Mouse (Mus musculus) liver, embryonic 11.5 days (tissue): ENCODE data around the gene Nt5c. TPM values are rescaled to one million over a fixed set of nuclear protein-coding genes. Genes with fewer than 3 reads are reported as not detected.
"Not testable (repeated sequence)": the region's sequence is repeated elsewhere in the genome, so short reads cannot be mapped to it uniquely, and the experiment has no call there.

Source experiments
- ATAC-seq: fragments of 200-750 bp; cut with Nextera tagmentation; replicated peaks from 2 replicates; pipeline ENCODE4 v1.8.0; 2017; ENCODE audit warnings: moderate number of reproducible peaks, mild to moderate bottlenecking, moderate TSS enrichment, moderate library complexity; ENCODE audit not compliant: low FRiP score
- DNase-seq: peaks from one replicate; pipeline ENCODE4 v3.0.0-alpha.2; 2017; ENCODE audit warnings: low spot score
- H3K27ac ChIP-seq: fragments of 300-500 bp; sonication (generic); 2 replicates; pipeline ENCODE4 v1.5.1; 2014; ENCODE audit warnings: mild to moderate bottlenecking, low read depth, low read length, control low read depth
- H3K27me3 ChIP-seq: fragments of 300-500 bp; sonication (generic); replicated peaks from 2 replicates; pipeline ENCODE4 v1.6.1; 2014; ENCODE audit warnings: low read length, mixed read lengths; ENCODE audit not compliant: control insufficient read depth, insufficient read depth
- H3K36me3 ChIP-seq: fragments of 300-500 bp; sonication (generic); 2 replicates; pipeline ENCODE4 v1.6.1; 2014; ENCODE audit warnings: mild to moderate bottlenecking, low read length, moderate library complexity, mixed read lengths; ENCODE audit not compliant: control insufficient read depth, insufficient read depth
- H3K4me1 ChIP-seq: fragments of 300-500 bp; sonication (generic); replicated peaks from 2 replicates; pipeline ENCODE4 v1.6.1; 2014; ENCODE audit warnings: low read length, mixed read lengths; ENCODE audit not compliant: control insufficient read depth, insufficient read depth
- H3K4me2 ChIP-seq: fragments of 300-500 bp; sonication (generic); 2 replicates; pipeline ENCODE4 v1.6.1; 2014; ENCODE audit warnings: mild to moderate bottlenecking, control low read depth, moderate library complexity
- H3K4me3 ChIP-seq: fragments of 300-500 bp; sonication (generic); 2 replicates; pipeline ENCODE4 v1.5.1; 2014; ENCODE audit warnings: low read depth, low read length, control low read depth
- H3K9ac ChIP-seq: fragments of 300-500 bp; sonication (generic); 2 replicates; pipeline ENCODE4 v1.6.1; 2014; ENCODE audit warnings: low read depth, low read length, control low read depth
- H3K9me3 ChIP-seq: fragments of 300-500 bp; sonication (generic); 2 replicates; pipeline ENCODE4 v1.6.1; 2016; ENCODE audit warnings: low read length, inconsistent platforms, mixed read lengths; ENCODE audit not compliant: control insufficient read depth
- WGBS: fragments of 180-500 bp; shearing (Covaris S2); extraction: QIAGEN DNeasy Blood & Tissue Kit; methylation state at CpG from one replicate; pipeline ENCODE4 v1.1.7; 2014; 5-methylcytosine and 5-hydroxymethylcytosine counted together
- polyA plus RNA-seq: library from polyadenylated mRNA; unstranded; fragments of >200 nt; fragmentation: Nextera tagmentation; extraction: Ambion mirVana; gene quantifications from 2 replicates; pipeline ENCODE4 v1.2.1, GENCODE M21; 2014

Nt5c gene
- polyA plus RNA-seq, 1 experiment from 2014 or later, result 105 TPM

- ATAC-seq, H3K4me3 ChIP-seq, H3K4me2 ChIP-seq, H3K4me1 ChIP-seq, H3K27ac ChIP-seq, H3K9me3 ChIP-seq, DNase-seq, H3K36me3 ChIP-seq, H3K9ac ChIP-seq, H3K27me3 ChIP-seq: not testable (repeated sequence)
- 76% methylated on average over 6 of the region's 6 CpGs for WGBS
Measured at GRCm38 (mm10) chr11:115454822-115455221, 36.8 kb downstream of the Nt5c start.

- Histone ChIP-seq H3K36me3 (no peaks in the 10 kb centered on the region), H3K27ac (no peak overlapping the region), H3K9me3 (no peaks in the 10 kb centered on the region), H3K4me2 (no peak overlapping the region), H3K9ac (no peak overlapping the region), H3K4me3 (no peak overlapping the region), H3K4me1 (peaks cover 3% of the 10 kb centered on the region), H3K27me3 (no peaks in the 10 kb centered on the region)
- DNase-seq (no peak), ATAC-seq (no peak)
- 65% methylated on average over 4 of the region's 4 CpGs for WGBS
Measured at GRCm38 (mm10) chr11:115453306-115453705, 38.4 kb downstream of the Nt5c start.

- H3K4me3 ChIP-seq, result no peak overlapping the region
Measured at GRCm38 (mm10) chr11:115452281-115452860, 39.3 kb downstream of the Nt5c start.

GRCm38 (mm10) chr11:115451781-115452241, 39.9 kb downstream of the Nt5c start:
- Histone ChIP-seq H3K4me1 (peaks cover under 1% of the 10 kb centered on the region), H3K36me3 (no peaks in the 10 kb centered on the region), H3K9ac (no peak overlapping the region), H3K27me3 (no peaks in the 10 kb centered on the region), H3K9me3 (no peaks in the 10 kb centered on the region), H3K27ac (no peak overlapping the region), H3K4me3 (no peak overlapping the region), H3K4me2 (no peak overlapping the region)
- no peak for ATAC-seq
- no peak for DNase-seq
- WGBS, result 78% methylated on average over 8 of the region's 8 CpGs

More at GRCm38 (mm10) chr11:115452281-115452860, 39.3 kb downstream of the Nt5c start:
- Histone ChIP-seq H3K4me1 (no peaks in the 10 kb centered on the region; the same call in none of the 2 replicates), H3K9ac (no peak overlapping the region), H3K4me2 (no peak overlapping the region), H3K9me3 (no peaks in the 10 kb centered on the region), H3K27me3 (no peaks in the 10 kb centered on the region), H3K36me3 (no peaks in the 10 kb centered on the region), H3K27ac (no peak overlapping the region)
- 80% methylated on average over 7 of the region's 7 CpGs for WGBS
- no peak for DNase-seq
- no peak for ATAC-seq

GRCm38 (mm10) chr11:115450176-115450575, 41.5 kb downstream of the Nt5c start:
- no peak overlapping the region for H3K27ac ChIP-seq
- 79% methylated on average over 7 of the region's 7 CpGs for WGBS
- H3K4me1 ChIP-seq, result peaks cover 5% of the 10 kb centered on the region
- DNase-seq (no peak), ATAC-seq (no peak)
- no peak overlapping the region for H3K4me3 ChIP-seq
- H3K36me3 ChIP-seq, result no peaks in the 10 kb centered on the region
- no peak overlapping the region for H3K9ac ChIP-seq
- H3K27me3 ChIP-seq, result no peaks in the 10 kb centered on the region
- H3K4me2 ChIP-seq, result no peak overlapping the region
- H3K9me3 ChIP-seq, result no peaks in the 10 kb centered on the region

- Histone ChIP-seq H3K9me3 (no peaks in the 10 kb centered on the region), H3K4me3 (no peak overlapping the region), H3K4me1 (peaks cover 5% of the 10 kb centered on the region), H3K36me3 (no peaks in the 10 kb centered on the region), H3K27ac (peak overlapping the region; percentile 74), H3K4me2 (no peak overlapping the region), H3K27me3 (no peaks in the 10 kb centered on the region), H3K9ac (no peak overlapping the region)
- 58% methylated on average over 7 of the region's 7 CpGs for WGBS
- no peak for DNase-seq
- ATAC-seq, result no peak
Measured at GRCm38 (mm10) chr11:115448998-115449397, 42.7 kb downstream of the Nt5c start.

- no peaks in the 10 kb centered on the region for H3K9me3 ChIP-seq
- ATAC-seq (no peak; the same call in 1 of the 2 replicates), DNase-seq (no peak)
- no peaks in the 10 kb centered on the region for H3K27me3 ChIP-seq
- H3K36me3 ChIP-seq, result no peaks in the 10 kb centered on the region
- no peak overlapping the region for H3K9ac ChIP-seq
- H3K4me2 ChIP-seq, result no peak overlapping the region
- H3K4me1 ChIP-seq, result peaks cover 5% of the 10 kb centered on the region
- H3K27ac ChIP-seq, result peak overlapping the region; percentile 74
- WGBS, result 75% methylated on average over 16 of the region's 16 CpGs
- no peak overlapping the region for H3K4me3 ChIP-seq
Measured at GRCm38 (mm10) chr11:115448075-115448474, 43.6 kb downstream of the Nt5c start.

- Histone ChIP-seq H3K9ac (no peak overlapping the region), H3K4me2 (no peak overlapping the region)
Measured at GRCm38 (mm10) chr11:115447321-115447885, 44.3 kb downstream of the Nt5c start.

GRCm38 (mm10) chr11:115446906-115447305, 44.8 kb downstream of the Nt5c start:
- DNase-seq (no peak), ATAC-seq (no peak)
- Histone ChIP-seq H3K4me3 (no peak overlapping the region), H3K27ac (no peak overlapping the region), H3K36me3 (no peaks in the 10 kb centered on the region), H3K9ac (no peak overlapping the region), H3K27me3 (no peaks in the 10 kb centered on the region), H3K4me1 (peaks cover 5% of the 10 kb centered on the region), H3K4me2 (no peak overlapping the region), H3K9me3 (no peaks in the 10 kb centered on the region)
- 40% methylated on average over 3 of the region's 3 CpGs for WGBS

More at GRCm38 (mm10) chr11:115447321-115447885, 44.3 kb downstream of the Nt5c start:
- ATAC-seq (no peak), DNase-seq (no peak)
- Histone ChIP-seq H3K9me3 (no peaks in the 10 kb centered on the region), H3K4me1 (peaks cover 5% of the 10 kb centered on the region), H3K36me3 (no peaks in the 10 kb centered on the region), H3K27me3 (no peaks in the 10 kb centered on the region), H3K4me3 (no peak overlapping the region), H3K27ac (peak overlapping the region; percentile 74)
- 69% methylated on average over 11 of the region's 11 CpGs for WGBS
